Mouse (Mus musculus): ENCODE results near the gene Cul7.

DNA sequence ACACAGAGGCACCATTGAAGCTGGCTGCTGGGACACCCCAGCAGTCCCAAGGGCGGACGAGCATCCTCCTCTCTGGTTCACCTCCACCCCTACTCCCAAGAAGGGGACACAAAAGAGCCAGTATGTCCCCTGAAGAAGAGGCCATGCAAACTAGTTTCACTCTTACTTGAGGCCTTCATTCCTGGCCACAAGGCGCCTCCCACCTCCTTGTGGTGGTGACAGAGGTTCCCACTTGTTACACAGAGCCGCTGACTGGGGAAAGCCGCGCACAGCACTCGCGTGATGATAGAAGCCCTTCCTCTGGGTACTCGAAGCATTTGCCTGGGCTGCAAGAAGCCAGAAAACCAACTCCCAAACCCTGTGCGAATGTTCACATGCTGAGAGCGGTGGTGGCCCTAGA lies 27.9 kb upstream of the Cul7 start:
- TF ChIP-seq EP300 (IDR thresholded peaks at IDR 0.05; ENCODE audit: low read depth) (no peak), CTCF (IDR thresholded peaks at IDR 0.05; ENCODE audit: low read depth) (no peak)

Measured in heart, postnatal 0 days (tissue).